ENCODE assay signal across 8 mouse cellular contexts in genomic region chr9:116122969-116123589, GRCm38 (mm10). TPM values are rescaled to one million over a fixed set of nuclear protein-coding genes. Genes with fewer than 3 reads are reported as not detected.
DNase-seq lines count a peak whose midpoint lies in the region; ATAC-seq and TF ChIP-seq lines count a peak whose summit lies in the region.

No protein-coding gene starts in this region.

- DNase-seq in kidney, postnatal 0 days (ENCODE audit: low spot score): peak; percentile 69
- no peak for DNase-seq in kidney, adult 2 months
- DNase-seq in heart, postnatal 4 days: peak; percentile 54
- DNase-seq in mesoderm, embryonic 11.5 days (ENCODE audit: low read depth, low spot score): peak; percentile 57
- no peak for DNase-seq in adrenal gland, postnatal 36 days
- no peak for DNase-seq in testis, postnatal 14 days (ENCODE audit: low spot score)

- H3K9ac ChIP-seq in kidney, postnatal 0 days (ENCODE audit: low read depth, low read length): no peak overlapping the region

- no peaks in the 10 kb centered on the region for H3K27me3 ChIP-seq in kidney, postnatal 0 days (ENCODE audit: insufficient read depth, low read length)
- H3K27me3 ChIP-seq in kidney, adult 2 months (replicated peaks; ENCODE audit: control insufficient read depth, insufficient read depth, low read length): no peaks in the 10 kb centered on the region

- no peaks in the 10 kb centered on the region for H3K9me3 ChIP-seq in kidney, postnatal 0 days (replicated peaks; ENCODE audit: low read length)

- ATAC-seq in kidney, postnatal 0 days (replicated peaks; ENCODE audit: low FRiP score, low read depth): peak; percentile 33
- no peak for ATAC-seq in monocyte, adult 5-6 weeks (replicated peaks; ENCODE audit: insufficient number of reproducible peaks, low FRiP score, low TSS enrichment, poor library complexity, severe bottlenecking)

- H3K36me3 ChIP-seq in kidney, postnatal 0 days (ENCODE audit: insufficient read depth, low read length): peaks cover 23% of the 10 kb centered on the region
- H3K36me3 ChIP-seq in kidney, adult 2 months (ENCODE audit: control insufficient read depth, insufficient read depth, low read length): no peaks in the 10 kb centered on the region; the same call in 1 of the 2 replicates

- WGBS in kidney, postnatal 0 days: 33% methylated on average over 9 of the region's 9 CpGs
- WGBS in kidney, adult 2 months: 52% methylated on average over 9 of the region's 9 CpGs

- no peak for TF ChIP-seq CTCF in kidney, postnatal 0 days (IDR thresholded peaks at IDR 0.05; ENCODE audit: low read depth)
- no peak for TF ChIP-seq CTCF in kidney, adult 2 months (conservative IDR thresholded peaks at IDR 0.05; ENCODE audit: insufficient read depth, insufficient read length, low read depth, low read length)
- TF ChIP-seq CTCF in bone marrow macrophage, adult 2 months (IDR thresholded peaks at IDR 0.05; ENCODE audit: low read depth, low read length): no peak

- no peak for TF ChIP-seq POLR2A in kidney, adult 2 months (IDR thresholded peaks at IDR 0.05; ENCODE audit: low read depth, low read length)
- no peak for TF ChIP-seq POLR2A in bone marrow macrophage, adult 2 months (IDR thresholded peaks at IDR 0.05; ENCODE audit: borderline replicate concordance, low read depth, low read length)

- H3K4me3 ChIP-seq in kidney, postnatal 0 days (replicated peaks; ENCODE audit: low read depth, low read length): no peak overlapping the region
- no peak overlapping the region for H3K4me3 ChIP-seq in kidney, adult 2 months (ENCODE audit: insufficient read depth, low read depth, low read length)
- H3K4me3 ChIP-seq in bone marrow macrophage, adult 2 months (ENCODE audit: insufficient read depth, low read length): no peak overlapping the region

- peak overlapping the region; percentile 71 for H3K27ac ChIP-seq in kidney, postnatal 0 days
- no peak overlapping the region for H3K27ac ChIP-seq in kidney, adult 2 months (ENCODE audit: insufficient read depth, low read depth, low read length)
- H3K27ac ChIP-seq in bone marrow macrophage, adult 2 months (ENCODE audit: insufficient read depth, low read depth, low read length): peak overlapping the region; percentile 84

- H3K4me1 ChIP-seq in kidney, postnatal 0 days (replicated peaks; ENCODE audit: insufficient read depth, low read length): peaks cover 6% of the 10 kb centered on the region; the same call in 1 of the 2 replicates
- peaks cover 9% of the 10 kb centered on the region; the same call in 1 of the 2 replicates for H3K4me1 ChIP-seq in kidney, adult 2 months (ENCODE audit: control insufficient read depth, insufficient read depth, low read length)
- peaks cover 42% of the 10 kb centered on the region for H3K4me1 ChIP-seq in bone marrow macrophage, adult 2 months (ENCODE audit: control insufficient read depth, insufficient read depth, low read length)

- no peak overlapping the region for H3K4me2 ChIP-seq in kidney, postnatal 0 days (ENCODE audit: low read length)

RNA-seq across cellular contexts. Expression of gene Tgfbr2, which starts 52.1 kb away (rescaled TPM):
- polyA plus RNA-seq in kidney, postnatal 0 days (2015; fragmentation: Nextera tagmentation; extraction: Ambion mirVana): 31.0 and 31.2 TPM in 2 replicates
- 45.8 and 46.4 TPM in 2 replicates for polyA plus RNA-seq in kidney, adult 2 months (2012; rRNA removed)
- polyA plus RNA-seq in bone marrow macrophage, adult 2 months (2012; ENCODE audit: insufficient read depth, insufficient read length, missing spikeins): 62.1 and 79.7 TPM in 2 replicates
- total RNA-seq in heart, postnatal 4 days (2021): 10 to 100 TPM; 59.7 to 59.9 TPM
- 10 to 100 TPM; 67.1 to 92.3 TPM for total RNA-seq in adrenal gland, postnatal 36 days (2021)
- total RNA-seq in monocyte, adult 5-6 weeks (2017): 87.0 to 88.7 TPM (median 88.0 TPM) in 3 replicates

Comparison
In these comparisons a context has a peak if more than half of its experiments do, and no peak if none do; other contexts are left out.
1. DNase-seq: peak in kidney, postnatal 0 days (single experiment), heart, postnatal 4 days (single experiment) and mesoderm, embryonic 11.5 days (single experiment); none in kidney, adult 2 months (single experiment), adrenal gland, postnatal 36 days (0 of 2) and testis, postnatal 14 days (single experiment).